Mouse (Mus musculus): Measurements from ENCODE around the gene Gng8. TPM values are rescaled to one million over a fixed set of nuclear protein-coding genes. Genes with fewer than 3 reads are reported as not detected.

Gng8 gene
- total RNA-seq, 2 experiments from 2014 or later: 1.2 to 1.7 TPM

GRCm38 (mm10) chr7:16920818-16921791, 29.5 kb downstream of the Gng8 start:
- peak; percentile 57 for DNase-seq
- intact Hi-C loops (cut with DNase I): no loop called here

- intact Hi-C loops (cut with DNase I): no loop called here
- DNase-seq: no peak
Measured at GRCm38 (mm10) chr7:16921881-16922335, 30.3 kb downstream of the Gng8 start.

- intact Hi-C loops (cut with DNase I): no loop called here
- no peak for DNase-seq
Measured at GRCm38 (mm10) chr7:16922360-16922973, 30.9 kb downstream of the Gng8 start.

GRCm38 (mm10) chr7:16923283-16924036, 31.9 kb downstream of the Gng8 start:
- intact Hi-C loops (cut with DNase I): no loop called here

GRCm38 (mm10) chr7:16924037-16924834, 32.6 kb downstream of the Gng8 start, which contains the start of gene Calm3:
TSS of gene Calm3 (minus strand) at chr7:16924114.
- intact Hi-C loops (cut with DNase I): no loop called here
- DNase-seq: peak; percentile 99

More at GRCm38 (mm10) chr7:16923283-16924036, 31.9 kb downstream of the Gng8 start:
- DNase-seq: peak; percentile 58

- intact Hi-C loops (cut with DNase I): no loop called here
- DNase-seq: no peak
Measured at GRCm38 (mm10) chr7:16928341-16928740, 36.8 kb downstream of the Gng8 start.

GRCm38 (mm10) chr7:16930850-16931249, 39.3 kb downstream of the Gng8 start:
- intact Hi-C loops (cut with DNase I): no loop called here
- DNase-seq: peak; percentile 78

- intact Hi-C loops (cut with DNase I): loop anchor here (1.0 to 2.0 kb wide), 3 partner anchors 19 to 135 kb away; no protein-coding TSS in a partner anchor
- peak; percentile 90 for DNase-seq
Measured at GRCm38 (mm10) chr7:16931968-16932627, 40.5 kb downstream of the Gng8 start.

GRCm38 (mm10) chr7:16932704-16933577, 41.4 kb downstream of the Gng8 start:
- peak; percentile 72 for DNase-seq
- intact Hi-C loops (cut with DNase I): loop anchor here (1.0 to 2.0 kb wide), 3 partner anchors 18 to 134 kb away; no protein-coding TSS in a partner anchor

GRCm38 (mm10) chr7:16937312-16937711, 45.7 kb downstream of the Gng8 start:
- intact Hi-C loops (cut with DNase I): no loop called here

GRCm38 (mm10) chr7:16938117-16938791, 46.7 kb downstream of the Gng8 start:
- intact Hi-C loops (cut with DNase I): no loop called here

More at GRCm38 (mm10) chr7:16937312-16937711, 45.7 kb downstream of the Gng8 start:
- DNase-seq: no peak

GRCm38 (mm10) chr7:16940292-16940691, 48.7 kb downstream of the Gng8 start:
- intact Hi-C loops (cut with DNase I): no loop called here

More at GRCm38 (mm10) chr7:16938117-16938791, 46.7 kb downstream of the Gng8 start:
- DNase-seq: peak; percentile 74

GRCm38 (mm10) chr7:16942861-16943260, 51.3 kb downstream of the Gng8 start:
- no peak for DNase-seq
- intact Hi-C loops (cut with DNase I): no loop called here

More at GRCm38 (mm10) chr7:16940292-16940691, 48.7 kb downstream of the Gng8 start:
- no peak for DNase-seq

GRCm38 (mm10) chr7:16944061-16944807, 52.6 kb downstream of the Gng8 start, which contains the start of gene Pnmal2:
TSS of gene Pnmal2 (plus strand) at chr7:16944682.
- intact Hi-C loops (cut with DNase I): no loop called here
- peak; percentile 96 for DNase-seq

GRCm38 (mm10) chr7:16944808-16945315, 53.3 kb downstream of the Gng8 start:
- intact Hi-C loops (cut with DNase I): no loop called here

More at GRCm38 (mm10) chr7:16944808-16945315, 53.3 kb downstream of the Gng8 start:
- DNase-seq: no peak

All from left cerebral cortex, postnatal 4 days (tissue).